Mouse (Mus musculus) inflammation-experienced regulatory T-cells, adult 6 months (primary cell): ENCODE measurements around the gene Rsph10b. TPM values are rescaled to one million over a fixed set of nuclear protein-coding genes. Genes with fewer than 3 reads are reported as not detected.
"Not testable (repeated sequence)": the region's sequence is repeated elsewhere in the genome, so short reads cannot be mapped to it uniquely, and the experiment has no call there.

Experiments
- ATAC-seq: one replicate; pipeline ENCODE4 v1.8.0; 2017
- polyA plus RNA-seq, 3 experiments: library from polyadenylated mRNA; unstranded; fragments of 100-300 nt; shearing (Covaris generic); gene quantifications; one replicate each; pipeline ENCODE4 v1.2.1; 2017

Rsph10b gene
- polyA plus RNA-seq, 3 experiments from 2014 or later: 0.87 to 0.97 TPM; not detected in 1

DNA sequence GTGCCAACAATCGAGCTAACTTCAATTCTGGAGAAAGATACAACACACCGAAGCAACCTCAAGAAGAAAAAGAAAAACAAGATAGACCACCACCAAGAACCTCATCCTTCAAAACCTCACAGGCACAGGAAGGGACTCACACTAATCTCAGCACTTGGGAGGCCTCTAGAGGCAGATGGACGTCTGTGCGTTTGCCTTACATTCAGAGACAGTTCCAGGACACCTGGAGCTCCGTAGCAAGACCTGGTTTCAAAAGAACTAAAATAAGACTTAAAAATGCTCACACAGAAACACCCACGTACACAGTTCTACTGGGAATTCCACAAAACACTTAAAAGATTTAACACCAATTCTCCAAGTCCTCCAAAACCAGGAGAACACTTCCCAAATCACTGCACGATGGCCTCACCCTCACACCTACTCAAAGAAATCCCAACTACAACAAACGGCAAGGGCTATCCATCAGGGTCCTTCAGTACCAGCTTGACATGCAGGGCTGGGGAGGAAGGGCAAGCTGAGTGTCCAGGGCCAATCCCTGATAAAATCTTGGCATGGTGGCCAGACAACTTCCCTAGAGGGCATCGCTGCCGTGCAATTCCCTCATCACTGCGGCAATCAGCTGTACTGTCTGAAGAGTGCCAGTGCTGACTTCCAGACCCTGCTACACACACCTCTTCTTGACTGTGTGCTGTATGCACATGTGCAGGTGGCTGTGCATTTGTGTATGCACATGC is 62.0 kb downstream of the Rsph10b start:
- no peak for ATAC-seq

DNA sequence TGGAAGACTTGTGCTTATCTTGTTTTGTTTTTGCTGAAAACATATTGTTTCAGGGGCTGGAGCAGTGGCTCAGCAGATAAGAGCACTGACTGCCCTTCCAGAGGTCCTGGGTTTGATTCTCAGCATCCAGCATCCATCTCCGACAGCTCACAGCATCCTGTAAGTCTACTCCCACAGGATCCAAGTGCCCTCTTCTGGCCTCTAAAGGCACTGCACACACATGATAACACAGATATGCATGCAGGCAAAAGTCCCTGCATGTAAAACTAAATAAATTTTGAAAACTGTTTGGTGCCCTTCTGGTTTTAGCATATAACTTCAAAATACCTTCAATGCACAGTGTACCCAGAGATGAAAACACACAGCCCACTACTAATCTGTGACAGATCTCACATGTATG is 66.6 kb downstream of the Rsph10b start:
- ATAC-seq: no peak

DNA sequence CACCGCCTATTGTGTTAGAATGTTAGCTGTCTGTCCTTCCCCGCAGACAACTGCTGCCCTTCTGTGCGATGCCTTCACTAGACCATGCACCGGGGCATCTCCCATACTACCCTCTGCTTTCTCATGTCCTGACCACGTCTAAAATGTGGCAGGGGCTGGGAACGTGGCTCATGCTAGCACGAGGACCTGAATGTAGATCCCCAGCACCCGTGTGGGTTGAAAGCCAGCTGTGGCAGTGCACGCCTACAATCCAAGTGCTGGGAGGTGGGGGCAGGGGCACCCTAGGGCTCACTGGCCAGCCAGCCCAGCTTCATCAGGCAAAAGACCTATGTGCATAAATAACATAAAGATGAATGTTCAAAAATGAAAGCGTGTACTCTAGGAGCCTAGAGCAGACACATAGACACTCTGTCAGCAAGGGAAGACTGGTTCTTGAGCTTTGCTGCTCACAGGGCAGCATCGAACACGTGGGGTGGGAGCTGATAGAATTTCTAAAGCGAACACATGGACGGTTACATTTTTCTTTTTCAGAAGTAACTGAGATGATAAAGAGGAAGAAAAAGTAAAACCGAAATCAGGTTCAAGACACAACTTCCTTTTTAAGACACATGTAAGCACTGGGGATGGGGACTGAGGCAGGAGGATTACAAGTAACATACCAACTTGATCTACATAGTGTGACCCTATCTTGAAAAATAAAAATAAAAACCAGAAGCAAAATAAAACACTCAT is 69.8 kb downstream of the Rsph10b start:
- no peak for ATAC-seq

- ATAC-seq: not testable (repeated sequence)
Measured at GRCm38 (mm10) chr5:144013366-144014134, 80.7 kb downstream of the Rsph10b start.

- peak; percentile 100 for ATAC-seq
Measured at GRCm38 (mm10) chr5:144014551-144015311, 81.9 kb downstream of the Rsph10b start, which contains the start of gene Ccz1. Ccz1 (minus strand) TSS chr5:144014877.

- ATAC-seq: no peak
Measured at GRCm38 (mm10) chr5:144015312-144015650, 82.4 kb downstream of the Rsph10b start.

DNA sequence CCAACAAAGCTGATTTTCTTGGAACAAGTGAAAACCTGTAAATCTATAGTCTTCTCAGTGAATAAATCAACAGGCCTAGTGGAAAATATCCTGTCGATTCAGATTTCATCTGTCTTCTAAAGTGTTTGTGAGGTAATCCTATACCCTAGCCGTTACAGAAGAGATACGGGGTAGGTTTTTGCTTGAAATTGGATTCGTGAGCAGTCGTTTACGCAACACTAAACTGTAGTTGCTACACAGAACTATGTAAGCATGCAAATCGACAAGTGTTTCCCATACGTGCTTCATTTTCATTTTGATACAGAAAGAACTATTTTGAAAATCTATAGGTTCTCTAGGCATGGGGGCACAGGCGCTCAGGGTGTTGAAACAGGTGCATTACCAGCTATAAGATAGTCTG is 83.0 kb downstream of the Rsph10b start:
- ATAC-seq: no peak

GRCm38 (mm10) chr5:144026620-144027263 is 93.9 kb downstream of the Rsph10b start, which contains the start of gene Ocm:
Ocm (minus strand) TSS chr5:144026670.
- ATAC-seq: no peak

DNA sequence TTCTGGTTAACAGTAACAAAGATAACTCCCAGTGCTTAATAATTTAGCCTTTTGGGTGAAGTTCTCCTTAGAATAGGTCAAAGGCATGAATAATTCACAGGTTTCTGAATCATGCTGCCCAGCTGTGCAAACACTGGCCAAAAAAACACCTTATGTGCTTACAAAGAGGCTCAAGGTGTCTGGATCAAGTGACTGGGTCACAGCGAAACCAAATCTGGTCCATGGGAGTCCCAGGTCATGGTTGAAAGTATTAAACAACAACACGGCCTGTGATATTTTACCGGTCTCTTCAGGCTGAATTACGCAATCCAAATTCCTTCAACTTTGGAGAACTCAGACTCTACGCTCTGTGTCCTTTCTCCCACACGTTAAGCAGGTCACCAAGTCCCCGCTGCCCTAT is 99.7 kb downstream of the Rsph10b start:
- no peak for ATAC-seq

DNA sequence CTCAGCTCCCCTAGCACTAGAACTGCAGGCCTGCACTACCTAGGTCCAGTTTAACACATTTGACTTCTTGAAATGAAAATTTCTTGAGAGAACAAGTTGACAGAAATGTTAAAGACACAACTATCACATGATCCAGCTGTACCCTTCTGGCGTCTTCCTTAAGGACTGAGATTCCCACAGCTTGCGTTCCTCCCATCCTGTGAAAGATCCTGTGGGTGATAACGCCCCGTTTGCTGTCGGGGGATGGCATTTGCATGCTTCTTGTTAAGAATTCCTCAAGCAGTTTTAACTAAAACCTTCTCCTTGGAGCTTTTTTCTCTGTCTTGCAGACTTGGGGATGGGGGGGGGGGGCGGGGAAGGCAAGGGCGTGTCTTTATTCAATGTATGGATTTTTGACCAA is 101.7 kb downstream of the Rsph10b start:
- ATAC-seq: no peak

Other genes starting within 250 kb of the Rsph10b start
- 10 to 100 TPM in 2 of 3 experiments, 1 to 10 TPM in 1; 9.6 to 12.8 (median 11.9) TPM for gene Usp42, start 200.8 kb upstream of the Rsph10b start, polyA plus RNA-seq
- 10 to 100 TPM; 19.9 to 24.6 (median 23.2) TPM for gene Eif2ak1, start 115.2 kb upstream of the Rsph10b start, polyA plus RNA-seq
- 1 to 10 TPM in 2 of 3 experiments, under 1 TPM in 1; 0.55 to 2.3 (median 1.2) TPM for gene Ankrd61, start 35.4 kb upstream of the Rsph10b start, polyA plus RNA-seq
- 10 to 100 TPM; 43.2 to 50.1 (median 47.5) TPM for gene Aimp2, start 23.2 kb upstream of the Rsph10b start, polyA plus RNA-seq
- gene Pms2, start 23.1 kb upstream of the Rsph10b start, polyA plus RNA-seq: 10 to 100 TPM; 44.7 to 48.9 (median 46.9) TPM
- gene Gm42421, start 4.9 kb upstream of the Rsph10b start, polyA plus RNA-seq: 1 to 10 TPM; 1.2 to 1.6 (median 1.4) TPM
- 10 to 100 TPM; 30.1 to 45.3 (median 40.4) TPM for gene Ccz1, start 81.8 kb downstream of the Rsph10b start, polyA plus RNA-seq
- gene Ocm, start 93.6 kb downstream of the Rsph10b start, polyA plus RNA-seq: not detected
- gene Lmtk2, start 167.4 kb downstream of the Rsph10b start, polyA plus RNA-seq: 1 to 10 TPM; 3.3 to 3.9 (median 3.6) TPM